Mouse (Mus musculus): ENCODE data around the gene Rasl11a. TPM values are rescaled to one million over a fixed set of nuclear protein-coding genes. Genes with fewer than 3 reads are reported as not detected.

Rasl11a gene
- polyA plus RNA-seq, 1 experiment: not detected

DNA sequence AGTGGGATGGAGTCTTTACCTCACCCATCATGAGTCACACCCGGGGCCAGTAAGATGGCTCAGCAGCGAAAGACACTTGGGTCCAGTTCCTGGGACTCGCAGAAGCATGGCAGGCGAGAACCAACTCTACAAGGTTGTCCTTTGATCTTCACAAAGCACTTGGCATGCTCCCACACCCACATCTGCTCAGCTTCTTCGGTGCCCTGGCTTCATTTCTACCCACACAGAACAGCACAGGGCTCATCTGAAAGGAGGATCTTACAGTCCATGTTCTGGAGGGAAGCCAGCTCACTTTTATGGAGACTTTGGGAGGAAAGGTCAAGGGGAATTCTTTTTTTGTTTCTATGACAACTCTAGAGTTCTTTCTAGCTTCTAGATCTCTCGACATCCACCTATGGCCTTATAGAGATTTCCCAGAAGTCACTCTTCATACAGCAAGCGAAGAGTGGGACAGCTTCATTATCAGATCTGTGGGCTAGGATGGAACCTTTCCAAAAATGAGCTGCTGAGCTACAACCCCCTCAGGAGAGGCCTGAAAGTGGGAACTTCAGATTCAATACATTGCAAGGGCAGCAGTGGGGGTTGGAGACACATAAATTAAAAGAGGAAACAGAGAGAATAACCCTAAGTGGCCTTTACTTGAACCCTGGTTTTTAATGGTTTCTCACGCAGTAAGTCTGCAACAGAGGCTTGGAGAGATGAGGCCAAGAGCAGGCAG, 25.8 kb upstream of the Rasl11a start:
- no peak for TF ChIP-seq CTCF (IDR thresholded peaks at IDR 0.05; ENCODE audit: insufficient read depth, low read depth, low read length)
- no peak for TF ChIP-seq POLR2A (IDR thresholded peaks at IDR 0.05; ENCODE audit: insufficient read depth, low read depth, low read length)
- Histone ChIP-seq H3K4me3 (ENCODE audit: insufficient read depth, low read depth, low read length) (no peak overlapping the region), H3K27ac (ENCODE audit: insufficient read depth, low read depth, low read length) (no peak overlapping the region), H3K4me1 (ENCODE audit: control insufficient read depth, insufficient read depth, low read length) (no peaks in the 10 kb centered on the region; the same call in 1 of the 2 replicates)
- 59% methylated on average over 8 of the region's 8 CpGs for WGBS

DNA sequence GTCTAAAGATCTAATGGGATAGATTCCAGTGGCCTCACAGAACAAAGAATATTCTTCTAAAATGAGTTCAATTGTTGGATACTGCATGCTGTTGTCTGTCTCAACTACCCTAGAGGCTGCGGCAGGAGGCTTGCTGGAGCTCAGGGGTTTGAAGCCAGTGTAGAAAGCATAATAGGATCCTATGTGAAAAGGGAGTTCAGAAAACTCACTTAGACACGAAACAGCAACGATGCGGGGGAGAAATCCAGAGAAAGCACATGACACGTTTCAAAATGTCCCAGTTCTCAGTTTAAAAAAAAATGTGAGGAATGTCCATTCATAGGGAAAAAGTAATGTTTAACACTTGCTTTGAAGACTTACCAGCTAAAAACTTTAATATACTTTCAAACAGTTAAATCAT, 21.9 kb upstream of the Rasl11a start:
- Histone ChIP-seq H3K27ac (ENCODE audit: insufficient read depth, low read depth, low read length) (no peak overlapping the region), H3K4me3 (ENCODE audit: insufficient read depth, low read depth, low read length) (no peak overlapping the region), H3K4me1 (ENCODE audit: control insufficient read depth, insufficient read depth, low read length) (peaks cover 3% of the 10 kb centered on the region; the same call in 1 of the 2 replicates)
- TF ChIP-seq POLR2A (IDR thresholded peaks at IDR 0.05; ENCODE audit: insufficient read depth, low read depth, low read length) (no peak), CTCF (IDR thresholded peaks at IDR 0.05; ENCODE audit: insufficient read depth, low read depth, low read length) (no peak)
- WGBS: 67% methylated on average over 5 of the region's 5 CpGs

DNA sequence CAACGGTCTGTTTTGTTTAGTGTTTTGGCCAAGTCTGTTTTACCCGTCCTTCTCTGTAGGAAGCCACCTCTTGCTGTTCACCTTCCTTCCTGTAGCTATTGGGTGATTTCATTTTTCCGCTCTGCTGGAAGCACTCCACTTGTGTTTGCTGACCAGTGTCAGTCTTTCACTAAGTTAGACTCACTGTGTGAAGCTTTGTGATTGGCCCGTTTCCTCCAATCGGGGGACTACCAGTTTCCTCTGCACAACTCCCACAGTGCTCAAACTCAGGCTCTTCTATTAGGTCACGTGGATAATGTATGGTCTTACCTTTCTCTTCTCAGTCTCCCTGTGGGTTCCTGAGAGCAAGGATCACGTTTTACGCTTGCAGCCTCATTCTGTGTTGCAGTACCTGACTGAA, 15.3 kb upstream of the Rasl11a start:
- TF ChIP-seq CTCF (IDR thresholded peaks at IDR 0.05; ENCODE audit: insufficient read depth, low read depth, low read length): no peak
- WGBS: 46% methylated on average over 8 of the region's 8 CpGs
- no peak overlapping the region for H3K27ac ChIP-seq (ENCODE audit: insufficient read depth, low read depth, low read length)
- no peak overlapping the region for H3K4me3 ChIP-seq (ENCODE audit: insufficient read depth, low read depth, low read length)
- peaks cover 2% of the 10 kb centered on the region; the same call in 1 of the 2 replicates for H3K4me1 ChIP-seq (ENCODE audit: control insufficient read depth, insufficient read depth, low read length)

GRCm38 (mm10) chr5:146832435-146832768, 12.5 kb upstream of the Rasl11a start:
- H3K4me1 ChIP-seq (ENCODE audit: control insufficient read depth, insufficient read depth, low read length): no peaks in the 10 kb centered on the region
- 0 out of 2 replicates have a peak overlapping the region, but pooled peaks have one; percentile 14 for H3K27ac ChIP-seq (ENCODE audit: insufficient read depth, low read depth, low read length)
- H3K4me3 ChIP-seq (ENCODE audit: insufficient read depth, low read depth, low read length): peak overlapping the region; percentile 91; the same call in 1 of the 2 replicates
- no peak for TF ChIP-seq CTCF (IDR thresholded peaks at IDR 0.05; ENCODE audit: insufficient read depth, low read depth, low read length)
- no peak for TF ChIP-seq POLR2A (IDR thresholded peaks at IDR 0.05; ENCODE audit: insufficient read depth, low read depth, low read length)
- WGBS: 41% methylated on average over 7 of the region's 7 CpGs

DNA sequence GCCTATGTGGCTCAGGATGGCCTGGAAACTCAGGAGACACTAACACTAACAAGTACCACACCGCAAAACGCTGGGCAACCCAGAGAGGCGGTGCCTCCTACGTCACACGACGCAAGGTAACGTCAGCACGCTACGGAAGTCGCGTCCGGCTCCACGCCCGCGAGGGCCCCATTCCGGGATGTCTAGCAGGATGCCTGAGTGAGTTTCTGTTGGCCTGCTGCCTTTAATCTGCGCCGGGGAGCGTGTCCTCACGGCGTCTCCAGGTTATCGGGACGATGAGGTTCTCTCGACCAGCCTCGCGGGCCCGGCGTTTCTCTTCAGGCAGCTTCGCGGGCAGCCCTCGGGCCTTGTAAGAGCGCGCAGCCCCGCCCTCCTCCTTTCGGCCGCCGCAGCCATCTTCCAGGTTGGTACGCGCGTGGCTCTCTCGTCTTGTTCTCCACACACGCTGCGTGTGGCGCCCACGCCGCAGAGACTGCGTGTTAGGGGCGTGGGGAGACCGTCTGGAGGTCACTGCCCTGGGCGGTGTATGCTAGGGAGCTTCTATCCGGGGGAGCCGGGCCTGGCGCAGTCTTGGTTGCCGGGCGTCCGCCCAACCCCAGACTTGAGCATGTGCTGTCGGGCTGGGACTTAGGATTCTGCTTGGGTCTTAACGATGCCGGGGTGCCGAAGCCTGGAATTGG, 12.0 kb upstream of the Rasl11a start, which contains the start of gene Rpl21:
TSS of gene Rpl21 (plus strand) at position 122 of the 680 bp plus-strand sequence.
- WGBS: under 1% methylated on average over 60 of the region's 60 CpGs
- Histone ChIP-seq H3K4me1 (ENCODE audit: control insufficient read depth, insufficient read depth, low read length) (peaks cover 2% of the 10 kb centered on the region; the same call in 1 of the 2 replicates), H3K4me3 (ENCODE audit: insufficient read depth, low read depth, low read length) (peak within 1 kb of the TSS; percentile 91), H3K27ac (ENCODE audit: insufficient read depth, low read depth, low read length) (peak within 1 kb of the TSS; percentile 100)
- TF ChIP-seq CTCF (IDR thresholded peaks at IDR 0.05; ENCODE audit: insufficient read depth, low read depth, low read length) (no peak), POLR2A (IDR thresholded peaks at IDR 0.05; ENCODE audit: insufficient read depth, low read depth, low read length) (peak; percentile 97)

- peaks cover 2% of the 10 kb centered on the region; the same call in 1 of the 2 replicates for H3K4me1 ChIP-seq (ENCODE audit: control insufficient read depth, insufficient read depth, low read length)
- H3K4me3 ChIP-seq (ENCODE audit: insufficient read depth, low read depth, low read length): peak overlapping the region; percentile 91
- H3K27ac ChIP-seq (ENCODE audit: insufficient read depth, low read depth, low read length): no peak overlapping the region
- no peak for TF ChIP-seq POLR2A (IDR thresholded peaks at IDR 0.05; ENCODE audit: insufficient read depth, low read depth, low read length)
- TF ChIP-seq CTCF (IDR thresholded peaks at IDR 0.05; ENCODE audit: insufficient read depth, low read depth, low read length): no peak
- 17% methylated on average over 8 of the region's 8 CpGs for WGBS
These were observed 11.1 kb upstream of the Rasl11a start for GRCm38 (mm10) chr5:146833673-146834201.

GRCm38 (mm10) chr5:146834959-146835358, 9.9 kb upstream of the Rasl11a start:
- 79% methylated on average over 8 of the region's 8 CpGs for WGBS

GRCm38 (mm10) chr5:146837967-146838720, 6.7 kb upstream of the Rasl11a start:
- TF ChIP-seq CTCF (IDR thresholded peaks at IDR 0.05; ENCODE audit: insufficient read depth, low read depth, low read length) (no peak), POLR2A (IDR thresholded peaks at IDR 0.05; ENCODE audit: insufficient read depth, low read depth, low read length) (no peak)
- no peak overlapping the region for H3K27ac ChIP-seq (ENCODE audit: insufficient read depth, low read depth, low read length)
- WGBS: 55% methylated on average over 7 of the region's 7 CpGs

More at GRCm38 (mm10) chr5:146834959-146835358, 9.9 kb upstream of the Rasl11a start:
- no peak overlapping the region for H3K4me3 ChIP-seq (ENCODE audit: insufficient read depth, low read depth, low read length)
- H3K27ac ChIP-seq (ENCODE audit: insufficient read depth, low read depth, low read length): no peak overlapping the region
- H3K4me1 ChIP-seq (ENCODE audit: control insufficient read depth, insufficient read depth, low read length): peaks cover 5% of the 10 kb centered on the region
- TF ChIP-seq CTCF (IDR thresholded peaks at IDR 0.05; ENCODE audit: insufficient read depth, low read depth, low read length): no peak
- no peak for TF ChIP-seq POLR2A (IDR thresholded peaks at IDR 0.05; ENCODE audit: insufficient read depth, low read depth, low read length)

More at GRCm38 (mm10) chr5:146837967-146838720, 6.7 kb upstream of the Rasl11a start:
- no peak overlapping the region for H3K4me3 ChIP-seq (ENCODE audit: insufficient read depth, low read depth, low read length)
- peaks cover 5% of the 10 kb centered on the region for H3K4me1 ChIP-seq (ENCODE audit: control insufficient read depth, insufficient read depth, low read length)

Measured in olfactory bulb, adult 2 months (tissue).